ENCODE assay signal across 19 mouse cellular contexts in the genomic region with DNA sequence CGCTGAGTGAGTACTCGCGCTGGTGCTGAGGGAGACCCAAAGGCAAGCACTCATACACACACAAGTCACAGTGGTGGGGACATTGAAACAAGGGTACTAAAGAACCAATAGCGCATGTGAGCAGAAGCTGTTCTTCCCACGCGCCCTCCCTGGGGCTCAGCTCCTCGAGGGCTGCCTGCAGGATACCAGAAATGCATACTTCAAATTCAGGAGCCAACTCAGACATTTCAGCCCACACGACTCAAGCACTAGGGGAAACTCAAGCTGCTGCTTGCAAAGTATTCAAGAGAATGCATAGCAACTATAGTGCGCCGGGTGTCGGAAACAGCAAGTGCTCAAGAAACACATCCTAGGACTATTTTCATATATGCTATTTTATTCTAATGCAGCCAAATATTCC. TPM values are rescaled to one million over a fixed set of nuclear protein-coding genes. Genes with fewer than 3 reads are reported as not detected.
DNase-seq lines count a peak whose midpoint lies in the region; ATAC-seq and TF ChIP-seq lines count a peak whose summit lies in the region.
"Had no signal": no experiment of that assay in that cellular context is flagged by ENCODE, and none has a peak within 500 bp of the region (broad histone marks: within the 10 kb centered on the region; RNA-seq: fewer than 3 reads in every experiment).

No protein-coding gene starts in this region.

- ATAC-seq in lung, embryonic 14.5 days (ENCODE audit: insufficient read depth) = no peak
- ATAC-seq: forebrain, embryonic 13.5 days; intestine, embryonic 15.5 days; liver, postnatal 0 days had no signal

- H3K36me3 ChIP-seq in lung, embryonic 14.5 days (ENCODE audit: insufficient read depth) = no peaks in the 10 kb centered on the region
- H3K36me3 ChIP-seq: hindbrain, embryonic 13.5 days; intestine, embryonic 15.5 days had no signal

- H3K27me3 ChIP-seq in lung, embryonic 14.5 days (ENCODE audit: insufficient read depth, low read length) = no peaks in the 10 kb centered on the region
- H3K27me3 ChIP-seq: forebrain, embryonic 13.5 days; hindbrain, embryonic 13.5 days; intestine, embryonic 15.5 days had no signal

- DNase-seq in lung, embryonic 14.5 days = peak; percentile 24
- DNase-seq in lung, postnatal 14 days = no peak
- DNase-seq in frontal cortex, postnatal 14 days (ENCODE audit: low spot score in 2 of 2) = peak; percentile 51 to 64
- DNase-seq in left cerebral cortex, adult 9 months (ENCODE audit: low spot score in 2 of 2) = peak; percentile 65 to 82
- DNase-seq in right cerebral cortex, postnatal 36 days (ENCODE audit: low spot score in 2 of 2) = peak; percentile 84 to 86
- no peak for DNase-seq in gastrocnemius, adult 8-10 months (ENCODE audit: low spot score in 2 of 2)
- DNase-seq in spleen, adult 18-20 months = no peak
- DNase-seq: adrenal gland, adult 8-10 months; B cell, adult 2 months; cerebellum, adult 11 months; cerebellum, postnatal 25 days; gastrocnemius, postnatal 14 days; liver; liver, postnatal 0 days; midbrain, embryonic 14.5 days; thymus, adult 2 months had no signal

- WGBS in lung, embryonic 14.5 days = 52% methylated on average over 11 of the region's 11 CpGs

- no peak overlapping the region for H3K27ac ChIP-seq in lung, embryonic 14.5 days (ENCODE audit: low read depth)
- H3K27ac ChIP-seq: forebrain, embryonic 13.5 days; hindbrain, embryonic 13.5 days; intestine, embryonic 15.5 days had no signal

- no peak overlapping the region for H3K9ac ChIP-seq in lung, embryonic 14.5 days
- H3K9ac ChIP-seq: forebrain, embryonic 13.5 days; hindbrain, embryonic 13.5 days; intestine, embryonic 15.5 days; liver, postnatal 0 days had no signal

- H3K4me1 ChIP-seq in lung, embryonic 14.5 days (ENCODE audit: insufficient read depth) = peaks cover 6% of the 10 kb centered on the region; the same call in 1 of the 2 replicates

- no peaks in the 10 kb centered on the region for H3K9me3 ChIP-seq in lung, embryonic 14.5 days (ENCODE audit: low read depth, low read length)
- H3K9me3 ChIP-seq: forebrain, embryonic 13.5 days; hindbrain, embryonic 13.5 days; intestine, embryonic 15.5 days had no signal

- H3K4me3 ChIP-seq in lung, embryonic 14.5 days (ENCODE audit: low read depth, low read length) = no peak overlapping the region
- H3K4me3 ChIP-seq: forebrain, embryonic 13.5 days; hindbrain, embryonic 13.5 days; intestine, embryonic 15.5 days had no signal

- no peak for TF ChIP-seq CTCF in lung, embryonic 14.5 days (IDR thresholded peaks at IDR 0.05; ENCODE audit: low read depth)

- H3K4me2 ChIP-seq in lung, embryonic 14.5 days = no peak overlapping the region
- H3K4me2 ChIP-seq: forebrain, embryonic 13.5 days; hindbrain, embryonic 13.5 days; intestine, embryonic 15.5 days had no signal

RNA-seq across cellular contexts. Expression of gene Uvrag, which starts 3.7 kb away (rescaled TPM):
- polyA plus RNA-seq in lung, embryonic 14.5 days (2014; fragmentation: Nextera tagmentation; extraction: Ambion mirVana) = 22.0 and 25.1 TPM in 2 replicates
- total RNA-seq in gastrocnemius, adult 8-10 months (2022) = 10 to 100 TPM in 3 of 4 experiments, 1 to 10 TPM in 1; 6.0 to 13.1 (median 11.5) TPM

RNA-seq across cellular contexts. Expression of gene Dgat2, which starts 37.9 kb away (rescaled TPM):
- polyA plus RNA-seq in lung, embryonic 14.5 days (2014; fragmentation: Nextera tagmentation; extraction: Ambion mirVana) = 17.0 and 25.2 TPM in 2 replicates
- total RNA-seq in gastrocnemius, adult 8-10 months (2022) = 10 to 100 TPM; 33.2 to 62.2 (median 41.4) TPM

Comparison
In these comparisons a context has a peak if more than half of its experiments do, and no peak if none do; other contexts are left out.
1. DNase-seq: peak in lung, embryonic 14.5 days (single experiment), frontal cortex, postnatal 14 days (2 of 2), left cerebral cortex, adult 9 months (2 of 2) and right cerebral cortex, postnatal 36 days (2 of 2); none in lung, postnatal 14 days (single experiment), gastrocnemius, adult 8-10 months (0 of 2) and spleen, adult 18-20 months (0 of 2).